Mouse (Mus musculus) CH12.LX (cell line): ENCODE measurements around the gene Flt3l. TPM values are rescaled to one million over a fixed set of nuclear protein-coding genes. Genes with fewer than 3 reads are reported as not detected.

Experiments
- DNase-seq: peaks from one replicate; pipeline ENCODE4 v3.0.0-alpha.2; 2013; ENCODE audit errors: extremely low read depth
- H3K27ac ChIP-seq: 2 replicates; pipeline ENCODE4 v1.5.1; 2012; ENCODE audit warnings: low read depth, mild to moderate bottlenecking, control low read depth, moderate library complexity; ENCODE audit not compliant: insufficient read depth
- H3K27me3 ChIP-seq: replicated peaks from 2 replicates; pipeline ENCODE3; 2012; ENCODE audit warnings: inconsistent platforms
- H3K36me3 ChIP-seq, 2 experiments: replicated peaks in 1 of 2; 2 replicates each; pipeline versions ENCODE3 to v1.6.1; 2012; ENCODE audit warnings: inconsistent platforms in 1 of 2, low read length in 1 of 2, mild to moderate bottlenecking in 1 of 2, mixed read lengths in 1 of 2, moderate library complexity in 1 of 2; ENCODE audit not compliant: control insufficient read depth in 1 of 2, insufficient read depth in 1 of 2
- H3K4me1 ChIP-seq, 2 experiments: 2 replicates each; pipeline ENCODE4 v1.6.1; 2012; ENCODE audit warnings: inconsistent platforms in 1 of 2, moderate library complexity in 1 of 2; ENCODE audit not compliant: insufficient read depth in 2 of 2, control insufficient read depth in 1 of 2
- H3K4me2 ChIP-seq: 2 replicates; pipeline ENCODE4 v1.6.1; 2012; ENCODE audit warnings: low read depth, mild to moderate bottlenecking, control low read depth; ENCODE audit not compliant: poor library complexity, insufficient read depth, severe bottlenecking
- H3K4me3 ChIP-seq, 3 experiments: fragments of 150-350 bp in 1 of 3; sonication (generic) in 1 of 3; replicated peaks in 1 of 3; 2 replicates each; pipeline versions ENCODE3 to v1.5.1; 2011 to 2012; ENCODE audit warnings: low read depth in 2 of 3, low read length in 2 of 3, mild to moderate bottlenecking in 2 of 3, moderate library complexity in 2 of 3, control low read depth in 1 of 3, improper control_type of control experiment in 1 of 3, inconsistent platforms in 1 of 3, mixed read lengths in 1 of 3; ENCODE audit not compliant: poor library complexity in 1 of 3
- H3K79me2 ChIP-seq: replicated peaks from 2 replicates; pipeline ENCODE4 v1.6.1; 2012; ENCODE audit warnings: mild to moderate bottlenecking, moderate library complexity; ENCODE audit not compliant: control insufficient read depth, poor library complexity, insufficient read depth, severe bottlenecking; ENCODE audit errors: extremely low read depth
- H3K9ac ChIP-seq: 2 replicates; pipeline ENCODE4 v1.6.1; 2012; ENCODE audit warnings: low read depth, mild to moderate bottlenecking, control low read depth, moderate library complexity; ENCODE audit not compliant: insufficient read depth
- H3K9me3 ChIP-seq: replicated peaks from 2 replicates; pipeline ENCODE3; 2012; ENCODE audit warnings: low read length, inconsistent platforms, mixed read lengths
- BHLHE40 ChIP-seq: IDR thresholded peaks from 2 replicates; pipeline ENCODE4 v1.6.1; 2011; ENCODE audit warnings: mild to moderate bottlenecking, low read depth, low read length, improper control_type of control experiment
- CHD1 ChIP-seq: IDR thresholded peaks from 2 replicates; pipeline ENCODE4 v1.6.1; 2012; ENCODE audit warnings: low read depth, low read length, improper control_type of control experiment, inconsistent platforms
- CTCF ChIP-seq, 2 experiments: IDR thresholded peaks in 1 of 2; conservative IDR thresholded peaks in 1 of 2; 2 replicates each; pipeline ENCODE4 v1.5.1; 2011 to 2012; ENCODE audit warnings: low read depth in 2 of 2, low read length in 2 of 2, improper control_type of control experiment in 1 of 2, inconsistent platforms in 1 of 2, mild to moderate bottlenecking in 1 of 2, moderate library complexity in 1 of 2
- E2F4 ChIP-seq: IDR thresholded peaks from 2 replicates; pipeline ENCODE4 v1.6.1; 2011; ENCODE audit warnings: low read depth, low read length, improper control_type of control experiment; ENCODE audit not compliant: insufficient replicate concordance
- ETS1 ChIP-seq: conservative IDR thresholded peaks from 2 replicates; pipeline ENCODE4 v1.6.1; 2012; ENCODE audit warnings: low read depth, mild to moderate bottlenecking, inconsistent platforms, low read length, improper control_type of control experiment, moderate library complexity
- IRF4 ChIP-seq: IDR thresholded peaks from 2 replicates; pipeline ENCODE4 v1.6.1; 2014; ENCODE audit warnings: low read depth, mild to moderate bottlenecking, inconsistent platforms, low read length, improper control_type of control experiment
- JUN ChIP-seq: IDR thresholded peaks from 2 replicates; pipeline ENCODE4 v1.6.1; 2011; ENCODE audit warnings: low read depth, mild to moderate bottlenecking, low read length, improper control_type of control experiment, moderate library complexity; ENCODE audit not compliant: insufficient read depth
- MAX ChIP-seq: IDR thresholded peaks from 2 replicates; pipeline ENCODE4 v1.6.1; 2011; ENCODE audit warnings: low read length, improper control_type of control experiment
- MYC ChIP-seq: IDR thresholded peaks from 2 replicates; pipeline ENCODE4 v1.6.1; 2011; ENCODE audit warnings: low read depth, mild to moderate bottlenecking, improper control_type of control experiment, low read length
- NELFE ChIP-seq: IDR thresholded peaks from 2 replicates; pipeline ENCODE4 v1.6.1; 2011; ENCODE audit warnings: low read depth, low read length, improper control_type of control experiment
- PAX5 ChIP-seq: IDR thresholded peaks from 2 replicates; pipeline ENCODE4 v1.6.1; 2012; ENCODE audit warnings: low read length, inconsistent platforms, mixed read lengths
- RAD21 ChIP-seq: IDR thresholded peaks from 2 replicates; pipeline ENCODE4 v1.6.1; 2011; ENCODE audit warnings: low read depth, mild to moderate bottlenecking, low read length, improper control_type of control experiment, moderate library complexity
- SIN3A ChIP-seq: IDR thresholded peaks from 2 replicates; pipeline ENCODE4 v1.6.1; 2012; ENCODE audit warnings: low read length, improper control_type of control experiment, inconsistent platforms
- SMC3 ChIP-seq: IDR thresholded peaks from 2 replicates; pipeline ENCODE4 v1.6.1; 2011; ENCODE audit warnings: low read depth, low read length, improper control_type of control experiment
- TBP ChIP-seq: conservative IDR thresholded peaks from 2 replicates; pipeline ENCODE4 v1.6.1; 2011; ENCODE audit warnings: low read depth, low read length, improper control_type of control experiment
- ZMIZ1 ChIP-seq: IDR thresholded peaks from 2 replicates; pipeline ENCODE4 v1.6.1; 2012; ENCODE audit warnings: low read depth, mild to moderate bottlenecking, inconsistent platforms, low read length, improper control_type of control experiment
- ZNF384 ChIP-seq: IDR thresholded peaks from 2 replicates; pipeline ENCODE4 v1.6.1; 2012; ENCODE audit warnings: low read depth, low read length, improper control_type of control experiment, inconsistent platforms
- dilution Hi-C: fragments of 300-500 bp; cut with MboI; formaldehyde crosslinking; loops from 2 replicates; pipeline ENCODE4 v1.14.3; 2020; ENCODE audit warnings: low sequenced_read_pairs; ENCODE audit not compliant: extremely low pct_unique_long_range_greater_than_20kb, extremely low pct_ligation_motif_present
- in situ Hi-C: fragments of 300-500 bp; cut with MboI; formaldehyde crosslinking; loops from 3 replicates; pipeline ENCODE4 v1.14.3; 2019; ENCODE audit warnings: low sequenced_read_pairs, low pct_ligation_motif_present, low pct_unique_long_range_greater_than_20kb, mixed read lengths
- polyA plus RNA-seq: library from polyadenylated mRNA; unstranded; fragments of >175 nt; gene quantifications from 2 replicates; pipeline ENCODE4 v1.2.1, GENCODE M21; 2012; ENCODE audit warnings: low read depth; ENCODE audit not compliant: insufficient read length
- total RNA-seq, 2 experiments: library from RNA; depleted of rRNA; stranded (reverse); fragments of 300-350 nt in 1 of 2; fragments of >200 nt in 1 of 2; gene quantifications; 2 replicates each; pipeline ENCODE4 v1.2.3; 2012 to 2014

The Flt3l gene
- total and polyA plus RNA-seq, 3 experiments: 4.6 to 14.9 (median 4.9) TPM

GRCm38 (mm10) chr7:45155590-45155989 is 19.4 kb upstream of the Flt3l start:
- H3K27me3 ChIP-seq: no peaks in the 10 kb centered on the region
- no peak overlapping the region for H3K4me2 ChIP-seq
- H3K4me1 ChIP-seq: peaks cover 4 to 25% of the 10 kb centered on the region in 2 experiments
- H3K36me3 ChIP-seq: peaks cover 0 to 48% of the 10 kb centered on the region in 2 experiments
- H3K4me3 ChIP-seq: no peak overlapping the region
- in situ Hi-C loops (no loop called here), dilution Hi-C loops (no loop called here)
- DNase-seq: no peak
- H3K9me3 ChIP-seq: no peaks in the 10 kb centered on the region
- TF ChIP-seq JUN (no peak), PAX5 (no peak), TBP (no peak)
- H3K27ac ChIP-seq: no peak overlapping the region
- no peaks in the 10 kb centered on the region for H3K79me2 ChIP-seq
- H3K9ac ChIP-seq: no peak overlapping the region

GRCm38 (mm10) chr7:45154993-45155514 is 18.8 kb upstream of the Flt3l start:
- peak overlapping the region; percentile 48 for H3K9ac ChIP-seq
- peak; percentile 75 for DNase-seq
- no peaks in the 10 kb centered on the region for H3K9me3 ChIP-seq
- TF ChIP-seq IRF4: no peak
- TF ChIP-seq JUN: no peak
- no peak for TF ChIP-seq CHD1
- TF ChIP-seq NELFE: no peak
- peak; percentile 7 for TF ChIP-seq RAD21
- no peak for TF ChIP-seq BHLHE40
- TF ChIP-seq MAX: no peak
- peak; percentile 49 to 64 for TF ChIP-seq CTCF (conservative IDR thresholded peaks at IDR 0.05 in 1 of 2, IDR thresholded peaks at IDR 0.05 in 1 of 2; ENCODE audit: low read depth in 2 of 2, low read length in 2 of 2)
- no peak for TF ChIP-seq ETS1
- TF ChIP-seq MYC: no peak
- TF ChIP-seq SIN3A: no peak
- no peak for TF ChIP-seq E2F4
- TF ChIP-seq SMC3: 0 out of 2 replicates have a peak, but pooled peaks have one; percentile 17
- no peak for TF ChIP-seq ZNF384
- no peak for TF ChIP-seq ZMIZ1
- dilution Hi-C loops (no loop called here), in situ Hi-C loops (no loop called here)
- H3K36me3 ChIP-seq: peaks cover 0 to 43% of the 10 kb centered on the region in 2 experiments
- H3K4me3 ChIP-seq: peak overlapping the region in 2 of 3 experiments; percentile 62 to 74
- H3K79me2 ChIP-seq: no peaks in the 10 kb centered on the region
- H3K27ac ChIP-seq: no peak overlapping the region
- no peaks in the 10 kb centered on the region for H3K27me3 ChIP-seq
- peaks cover 5 to 30% of the 10 kb centered on the region in 2 experiments for H3K4me1 ChIP-seq
- peak overlapping the region; percentile 11; the same call in 1 of the 2 replicates for H3K4me2 ChIP-seq
